Mouse (Mus musculus) cerebellum, adult 2 months (tissue): ENCODE measurements around the gene Nup188.

Experiments
- CTCF ChIP-seq: fragments of 200-500 bp; IDR thresholded peaks from 2 replicates; pipeline ENCODE4 v1.5.1; 2011; ENCODE audit warnings: low read depth, mild to moderate bottlenecking, control low read depth, low read length, moderate library complexity, borderline replicate concordance; ENCODE audit not compliant: insufficient read depth
- POLR2A ChIP-seq: fragments of 200-500 bp; IDR thresholded peaks from 2 replicates; pipeline ENCODE4 v1.6.1; 2011; ENCODE audit warnings: low read length, control low read depth, borderline replicate concordance; ENCODE audit not compliant: insufficient read depth

DNA sequence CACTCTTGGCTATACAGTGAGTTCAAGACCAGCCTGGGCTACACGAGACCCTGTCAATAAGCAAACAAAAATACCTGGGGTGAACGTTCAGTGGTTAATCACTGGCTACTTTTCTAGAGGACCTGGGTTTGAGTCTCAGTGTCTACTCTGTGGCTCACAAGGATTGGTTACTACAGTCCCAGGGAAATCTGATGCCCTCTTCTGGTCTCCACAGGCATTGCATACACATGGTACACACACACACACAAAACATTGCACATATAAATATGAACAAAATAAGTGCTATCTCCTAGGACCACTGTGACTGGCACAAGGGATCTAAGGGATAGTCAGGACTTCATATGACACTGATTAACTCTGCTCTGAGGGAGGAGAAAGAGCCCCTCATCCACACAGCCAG, 102.8 kb downstream of the Nup188 start:
- TF ChIP-seq CTCF (no peak), POLR2A (no peak)
